Mouse (Mus musculus) lung, postnatal 0 days (tissue): ENCODE data around the gene Sord.

Experiments used
- CTCF ChIP-seq: IDR thresholded peaks from 2 replicates; pipeline ENCODE4 v1.5.1; 2016; ENCODE audit warnings: antibody characterized with exemption, mild to moderate bottlenecking
- EP300 ChIP-seq: IDR thresholded peaks from 2 replicates; pipeline ENCODE4 v1.6.1; 2016; ENCODE audit warnings: antibody characterized with exemption, mild to moderate bottlenecking, control low read depth

GRCm38 (mm10) chr2:122243671-122244131 is 9.2 kb downstream of the Sord start:
- TF ChIP-seq CTCF = peak; percentile 96
- TF ChIP-seq EP300 = no peak
